Mouse (Mus musculus): ENCODE measurements at regions not wholly inside any gene's neighbourhood (a gene's known extent, or its start where the extent isn't known, plus 50 kb on each side); places are given as distances from the start of the nearest gene placed in this dataset.
A peak's percentile ranks its signal among the peaks of the same experiment; 100 is the strongest.

DNA sequence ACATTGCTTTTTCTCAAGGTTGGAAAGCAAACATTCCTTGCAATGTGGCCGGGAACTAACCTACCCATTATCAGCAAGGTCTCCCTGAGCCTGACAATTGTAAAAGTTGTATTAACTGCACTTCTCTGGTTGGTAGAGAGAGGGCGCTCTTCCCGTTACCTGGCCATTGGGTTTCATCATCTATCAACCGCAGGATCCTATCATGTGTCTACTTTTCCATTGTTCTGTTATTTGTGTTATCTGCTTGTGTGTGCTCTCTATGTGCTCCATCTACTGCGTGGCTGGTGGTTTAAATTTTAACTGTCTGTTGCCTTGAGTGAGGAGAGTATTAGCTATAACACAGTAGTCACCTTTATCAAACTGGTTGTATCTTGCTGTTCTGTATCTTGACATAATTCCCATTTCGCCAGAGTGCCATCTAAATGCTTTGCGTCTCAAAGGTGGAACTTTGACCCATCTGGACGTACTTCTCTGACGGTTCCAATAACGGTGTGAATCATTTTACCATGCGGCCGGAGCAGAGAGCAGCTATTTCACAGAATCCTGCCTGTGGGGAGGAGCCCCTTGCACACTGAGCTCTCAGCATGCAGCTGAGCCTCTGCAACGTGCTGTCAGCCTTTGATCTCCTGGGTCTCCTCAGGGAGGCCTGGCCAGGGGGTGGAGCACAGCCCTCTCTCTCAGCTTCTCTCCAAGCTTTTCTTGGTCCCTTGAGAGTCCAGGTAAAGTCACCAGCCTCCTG, 77.5 kb upstream of the A530016L24Rik start:
- Histone ChIP-seq H3K9me3 (ENCODE audit: control insufficient read depth, low read length) (no peaks in the 10 kb centered on the region), H3K27me3 (replicated peaks; ENCODE audit: control insufficient read depth, insufficient read depth, low read length) (no peaks in the 10 kb centered on the region), H3K27ac (ENCODE audit: low read depth, low read length) (no peak overlapping the region), H3K4me3 (ENCODE audit: low read length) (no peak overlapping the region), H3K4me2 (ENCODE audit: low read length) (no peak overlapping the region), H3K9ac (ENCODE audit: low read depth, low read length) (no peak overlapping the region), H3K4me1 (ENCODE audit: control insufficient read depth, insufficient read depth, low read depth, low read length) (peaks cover 5% of the 10 kb centered on the region; the same call in 1 of the 2 replicates), H3K36me3 (ENCODE audit: control insufficient read depth, insufficient read depth, low read length) (no peaks in the 10 kb centered on the region)
- ATAC-seq = no peak
- WGBS = 12% methylated on average over 13 of the region's 13 CpGs

DNA sequence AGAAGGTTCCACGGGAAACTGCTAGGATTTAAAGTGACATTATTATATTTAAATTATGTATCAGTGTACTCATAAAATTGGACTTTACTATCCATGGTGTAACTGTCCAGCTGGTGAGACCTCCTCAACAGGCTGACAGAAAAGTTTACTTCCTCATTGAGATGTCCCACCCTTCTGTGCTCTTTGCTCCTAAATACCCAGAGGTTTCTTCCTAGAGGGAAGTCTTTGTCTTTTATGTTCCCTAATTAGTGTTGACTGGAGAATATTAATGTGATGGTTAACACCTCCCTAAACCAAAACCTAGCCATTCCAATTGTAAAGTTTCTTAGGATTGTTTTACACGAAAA, 76.9 kb upstream of the A530016L24Rik start:
- Histone ChIP-seq H3K9ac (ENCODE audit: low read depth, low read length) (no peak overlapping the region), H3K27ac (ENCODE audit: low read depth, low read length) (no peak overlapping the region)

GRCm38 (mm10) chr12:112415926-112416473, 73.2 kb upstream of the A530016L24Rik start:
- H3K4me2 ChIP-seq (ENCODE audit: low read length) = no peak overlapping the region
- H3K9me3 ChIP-seq (ENCODE audit: control insufficient read depth, low read length) = no peaks in the 10 kb centered on the region
- no peaks in the 10 kb centered on the region for H3K36me3 ChIP-seq (ENCODE audit: control insufficient read depth, insufficient read depth, low read length)
- ATAC-seq = no peak
- no peak overlapping the region for H3K9ac ChIP-seq (ENCODE audit: low read depth, low read length)
- no peaks in the 10 kb centered on the region for H3K27me3 ChIP-seq (replicated peaks; ENCODE audit: control insufficient read depth, insufficient read depth, low read length)
- H3K4me1 ChIP-seq (ENCODE audit: control insufficient read depth, insufficient read depth, low read depth, low read length) = no peaks in the 10 kb centered on the region; the same call in 1 of the 2 replicates
- WGBS = 79% methylated on average over 18 of the region's 18 CpGs
- no peak overlapping the region for H3K27ac ChIP-seq (ENCODE audit: low read depth, low read length)
- H3K4me3 ChIP-seq (ENCODE audit: low read length) = no peak overlapping the region

More for the DNA sequence above, 76.9 kb upstream of the A530016L24Rik start:
- Histone ChIP-seq H3K4me1 (ENCODE audit: control insufficient read depth, insufficient read depth, low read depth, low read length) (peaks cover 5% of the 10 kb centered on the region; the same call in 1 of the 2 replicates), H3K4me2 (ENCODE audit: low read length) (no peak overlapping the region), H3K9me3 (ENCODE audit: control insufficient read depth, low read length) (no peaks in the 10 kb centered on the region), H3K4me3 (ENCODE audit: low read length) (no peak overlapping the region), H3K36me3 (ENCODE audit: control insufficient read depth, insufficient read depth, low read length) (no peaks in the 10 kb centered on the region), H3K27me3 (replicated peaks; ENCODE audit: control insufficient read depth, insufficient read depth, low read length) (no peaks in the 10 kb centered on the region)
- no peak for ATAC-seq
- WGBS = 52% methylated on average over 2 of the region's 2 CpGs

- Histone ChIP-seq H3K9ac (ENCODE audit: low read depth, low read length) (no peak overlapping the region), H3K36me3 (ENCODE audit: control insufficient read depth, insufficient read depth, low read length) (no peaks in the 10 kb centered on the region), H3K9me3 (ENCODE audit: control insufficient read depth, low read length) (0 out of 2 replicates have a peak, but pooled peaks cover 2% of the 10 kb centered on the region), H3K27ac (ENCODE audit: low read depth, low read length) (no peak overlapping the region), H3K4me1 (ENCODE audit: control insufficient read depth, insufficient read depth, low read depth, low read length) (no peaks in the 10 kb centered on the region; the same call in 1 of the 2 replicates), H3K4me3 (ENCODE audit: low read length) (no peak overlapping the region), H3K27me3 (replicated peaks; ENCODE audit: control insufficient read depth, insufficient read depth, low read length) (no peaks in the 10 kb centered on the region), H3K4me2 (ENCODE audit: low read length) (no peak overlapping the region)
- 86% methylated on average over 13 of the region's 13 CpGs for WGBS
- no peak for ATAC-seq
Measured at GRCm38 (mm10) chr12:112416537-112416936, 72.7 kb upstream of the A530016L24Rik start.

- Histone ChIP-seq H3K27me3 (replicated peaks; ENCODE audit: control insufficient read depth, insufficient read depth, low read length) (peaks cover 2% of the 10 kb centered on the region; the same call in 1 of the 2 replicates), H3K4me1 (ENCODE audit: control insufficient read depth, insufficient read depth, low read depth, low read length) (peaks cover 2% of the 10 kb centered on the region; the same call in 1 of the 2 replicates), H3K9me3 (ENCODE audit: control insufficient read depth, low read length) (0 out of 2 replicates have a peak, but pooled peaks cover 2% of the 10 kb centered on the region), H3K4me3 (ENCODE audit: low read length) (no peak overlapping the region), H3K36me3 (ENCODE audit: control insufficient read depth, insufficient read depth, low read length) (no peaks in the 10 kb centered on the region), H3K27ac (ENCODE audit: low read depth, low read length) (no peak overlapping the region), H3K9ac (ENCODE audit: low read depth, low read length) (no peak overlapping the region), H3K4me2 (ENCODE audit: low read length) (no peak overlapping the region)
- 86% methylated on average over 12 of the region's 12 CpGs for WGBS
- no peak for ATAC-seq
Measured at GRCm38 (mm10) chr12:112418636-112419035, 70.6 kb upstream of the A530016L24Rik start.

DNA sequence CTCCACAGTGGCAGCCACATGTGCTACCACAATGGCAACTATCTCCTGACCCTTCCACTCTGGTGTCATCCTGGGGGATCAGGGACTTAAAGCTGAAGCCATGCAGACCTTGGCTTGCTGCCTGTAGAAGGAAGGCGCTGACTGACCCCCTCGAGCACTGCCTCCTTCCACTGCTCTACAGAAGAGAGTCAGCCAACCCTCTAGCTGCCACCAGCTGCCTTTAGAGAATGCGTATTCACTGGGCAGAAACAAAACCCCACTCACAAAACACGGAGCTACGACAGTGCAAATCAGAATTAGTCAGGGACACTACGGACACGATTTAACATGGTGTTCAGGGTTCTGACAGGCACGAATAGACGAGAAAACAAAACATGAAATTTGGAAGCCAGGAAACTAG, 67.1 kb upstream of the A530016L24Rik start:
- Histone ChIP-seq H3K4me3 (ENCODE audit: low read length) (no peak overlapping the region), H3K4me2 (ENCODE audit: low read length) (no peak overlapping the region), H3K9ac (ENCODE audit: low read depth, low read length) (no peak overlapping the region), H3K27ac (ENCODE audit: low read depth, low read length) (no peak overlapping the region), H3K4me1 (ENCODE audit: control insufficient read depth, insufficient read depth, low read depth, low read length) (peaks cover 4% of the 10 kb centered on the region), H3K27me3 (replicated peaks; ENCODE audit: control insufficient read depth, insufficient read depth, low read length) (peaks cover 2% of the 10 kb centered on the region; the same call in 1 of the 2 replicates), H3K36me3 (ENCODE audit: control insufficient read depth, insufficient read depth, low read length) (no peaks in the 10 kb centered on the region), H3K9me3 (ENCODE audit: control insufficient read depth, low read length) (0 out of 2 replicates have a peak, but pooled peaks cover 2% of the 10 kb centered on the region)
- 40% methylated on average over 9 of the region's 9 CpGs for WGBS
- no peak for ATAC-seq

- H3K4me2 ChIP-seq (ENCODE audit: low read length) = no peak overlapping the region
- 0 out of 2 replicates have a peak, but pooled peaks cover 2% of the 10 kb centered on the region for H3K9me3 ChIP-seq (ENCODE audit: control insufficient read depth, low read length)
- 77% methylated on average over 6 of the region's 6 CpGs for WGBS
- H3K36me3 ChIP-seq (ENCODE audit: control insufficient read depth, insufficient read depth, low read length) = no peaks in the 10 kb centered on the region
- H3K4me3 ChIP-seq (ENCODE audit: low read length) = no peak overlapping the region
- no peak overlapping the region for H3K9ac ChIP-seq (ENCODE audit: low read depth, low read length)
- H3K4me1 ChIP-seq (ENCODE audit: control insufficient read depth, insufficient read depth, low read depth, low read length) = peaks cover 4% of the 10 kb centered on the region
- ATAC-seq = no peak
- peaks cover 2% of the 10 kb centered on the region; the same call in 1 of the 2 replicates for H3K27me3 ChIP-seq (replicated peaks; ENCODE audit: control insufficient read depth, insufficient read depth, low read length)
- no peak overlapping the region for H3K27ac ChIP-seq (ENCODE audit: low read depth, low read length)
Measured at GRCm38 (mm10) chr12:112424150-112424549, 65.1 kb upstream of the A530016L24Rik start.

- ATAC-seq = peak; percentile 12; the same call in 1 of the 2 replicates
- Histone ChIP-seq H3K4me3 (ENCODE audit: low read length) (no peak overlapping the region), H3K4me2 (ENCODE audit: low read length) (no peak overlapping the region), H3K27ac (ENCODE audit: low read depth, low read length) (no peak overlapping the region), H3K4me1 (ENCODE audit: control insufficient read depth, insufficient read depth, low read depth, low read length) (peaks cover 10% of the 10 kb centered on the region), H3K27me3 (replicated peaks; ENCODE audit: control insufficient read depth, insufficient read depth, low read length) (peaks cover 2% of the 10 kb centered on the region; the same call in 1 of the 2 replicates), H3K36me3 (ENCODE audit: control insufficient read depth, insufficient read depth, low read length) (no peaks in the 10 kb centered on the region), H3K9ac (ENCODE audit: low read depth, low read length) (no peak overlapping the region), H3K9me3 (ENCODE audit: control insufficient read depth, low read length) (no peaks in the 10 kb centered on the region)
- 61% methylated on average over 9 of the region's 9 CpGs for WGBS
Measured at GRCm38 (mm10) chr12:112426681-112427080, 62.6 kb upstream of the A530016L24Rik start.

- H3K4me2 ChIP-seq (ENCODE audit: low read length) = no peak overlapping the region
- H3K4me1 ChIP-seq (ENCODE audit: control insufficient read depth, insufficient read depth, low read depth, low read length) = peaks cover 21% of the 10 kb centered on the region
- H3K9me3 ChIP-seq (ENCODE audit: control insufficient read depth, low read length) = no peaks in the 10 kb centered on the region
- H3K27me3 ChIP-seq (replicated peaks; ENCODE audit: control insufficient read depth, insufficient read depth, low read length) = no peaks in the 10 kb centered on the region
- 44% methylated on average over 22 of the region's 22 CpGs for WGBS
- no peak overlapping the region for H3K27ac ChIP-seq (ENCODE audit: low read depth, low read length)
- ATAC-seq = no peak
- H3K9ac ChIP-seq (ENCODE audit: low read depth, low read length) = no peak overlapping the region
- H3K4me3 ChIP-seq (ENCODE audit: low read length) = no peak overlapping the region
- H3K36me3 ChIP-seq (ENCODE audit: control insufficient read depth, insufficient read depth, low read length) = no peaks in the 10 kb centered on the region
Measured at GRCm38 (mm10) chr12:112430104-112430846, 59.0 kb upstream of the A530016L24Rik start.

All from hindbrain, embryonic 16.5 days (tissue).